Mouse (Mus musculus): ENCODE measurements around the gene Gm6525.

Gm6525 gene

GRCm38 (mm10) chr3:84172406-84172805, 1.5 kb upstream of the Gm6525 start:
- DNase-seq (ENCODE audit: low spot score), result no peak

DNA sequence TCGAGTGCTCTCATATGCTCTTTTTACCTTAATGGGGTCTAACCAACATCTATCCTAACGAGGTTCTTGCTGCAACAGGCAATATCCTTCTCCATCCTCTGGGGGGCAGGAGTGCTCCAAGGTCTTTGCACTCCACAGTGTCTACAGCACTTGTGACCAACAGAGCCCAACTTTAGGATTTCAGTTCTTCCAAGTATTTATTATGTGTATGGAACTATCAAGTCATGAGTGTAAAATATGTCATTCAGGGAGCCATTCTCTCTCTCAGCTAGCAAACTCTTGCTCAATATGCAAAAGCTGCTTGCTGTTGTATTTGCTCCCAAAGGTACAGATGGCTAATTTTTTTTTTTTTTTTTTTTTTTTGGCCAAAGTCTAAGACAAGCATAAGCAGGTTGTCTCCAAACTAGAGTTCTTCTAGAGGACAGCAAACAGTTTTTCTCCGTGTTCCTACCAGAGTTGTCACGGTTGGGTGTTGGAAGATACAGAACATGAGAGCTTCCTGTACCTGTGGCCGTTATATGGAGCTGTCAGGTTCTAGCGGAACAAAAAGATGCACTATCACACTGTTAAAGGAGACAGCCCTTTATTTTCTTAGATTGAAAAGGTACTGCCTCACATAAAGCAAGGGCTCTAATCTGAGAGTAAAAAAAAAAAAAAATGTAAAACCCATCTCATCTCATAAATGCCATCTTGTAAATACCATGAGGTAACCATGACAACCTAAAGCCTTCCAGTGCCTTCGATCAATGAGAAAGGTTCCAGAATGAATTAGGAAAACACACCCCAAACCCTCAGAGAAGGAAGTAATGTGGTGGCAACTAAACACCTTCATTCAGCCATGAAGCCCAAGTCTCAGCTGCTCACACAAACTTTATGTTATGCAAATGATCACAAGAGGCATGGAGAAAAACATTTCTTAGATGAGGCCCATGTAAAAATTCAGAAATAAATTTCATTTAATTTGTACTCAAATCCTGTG, 1.7 kb downstream of the Gm6525 start:
- peak; percentile 81 for DNase-seq (ENCODE audit: low spot score)

- no peak for DNase-seq (ENCODE audit: low spot score)
Measured at GRCm38 (mm10) chr3:84177834-84178233, 3.9 kb downstream of the Gm6525 start.

DNA sequence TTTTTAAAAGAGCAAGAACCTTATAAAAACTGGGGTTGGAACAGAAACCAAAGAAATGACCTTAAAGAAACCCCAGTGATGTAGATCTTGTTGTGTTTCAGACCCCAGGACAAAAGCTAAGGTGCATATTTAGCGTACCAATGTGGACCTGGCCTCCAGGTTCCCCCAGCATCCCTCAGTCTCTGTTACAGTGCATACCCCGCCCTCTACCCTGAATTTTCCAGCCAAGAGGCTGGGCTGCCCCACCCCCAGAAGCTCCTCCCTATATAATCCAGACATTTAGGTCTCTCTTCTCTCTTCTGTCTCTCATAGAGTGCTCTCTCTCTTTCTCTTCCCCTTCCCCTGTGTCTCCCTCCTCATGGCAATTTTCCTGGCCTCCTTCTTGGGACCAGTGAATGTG, 6.4 kb downstream of the Gm6525 start:
- DNase-seq (ENCODE audit: low spot score), result no peak

GRCm38 (mm10) chr3:84181102-84181501, 7.2 kb downstream of the Gm6525 start:
- DNase-seq (ENCODE audit: low spot score), result no peak

DNA sequence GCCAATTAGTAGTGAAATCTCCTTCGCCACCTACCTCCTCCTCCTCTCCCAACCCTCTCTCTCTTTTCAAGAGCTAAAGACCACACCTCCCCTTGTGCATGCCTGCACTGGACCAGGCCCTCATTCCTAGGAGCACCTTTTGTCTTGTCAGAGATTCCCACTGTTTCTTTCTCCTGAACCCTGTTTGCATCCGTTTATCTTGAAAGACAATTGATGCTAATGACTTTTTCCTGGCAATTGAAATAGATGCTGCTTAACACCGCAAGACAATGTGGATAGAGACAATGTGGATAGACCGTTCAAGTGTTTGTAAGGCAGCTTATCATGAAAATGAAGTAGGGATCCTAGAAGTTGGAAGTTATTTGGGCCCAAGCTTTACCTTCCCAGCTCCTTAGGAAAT, 7.8 kb downstream of the Gm6525 start:
- no peak for DNase-seq (ENCODE audit: low spot score)

GRCm38 (mm10) chr3:84189629-84190173, 15.8 kb downstream of the Gm6525 start:
- no peak for DNase-seq (ENCODE audit: low spot score)

DNA sequence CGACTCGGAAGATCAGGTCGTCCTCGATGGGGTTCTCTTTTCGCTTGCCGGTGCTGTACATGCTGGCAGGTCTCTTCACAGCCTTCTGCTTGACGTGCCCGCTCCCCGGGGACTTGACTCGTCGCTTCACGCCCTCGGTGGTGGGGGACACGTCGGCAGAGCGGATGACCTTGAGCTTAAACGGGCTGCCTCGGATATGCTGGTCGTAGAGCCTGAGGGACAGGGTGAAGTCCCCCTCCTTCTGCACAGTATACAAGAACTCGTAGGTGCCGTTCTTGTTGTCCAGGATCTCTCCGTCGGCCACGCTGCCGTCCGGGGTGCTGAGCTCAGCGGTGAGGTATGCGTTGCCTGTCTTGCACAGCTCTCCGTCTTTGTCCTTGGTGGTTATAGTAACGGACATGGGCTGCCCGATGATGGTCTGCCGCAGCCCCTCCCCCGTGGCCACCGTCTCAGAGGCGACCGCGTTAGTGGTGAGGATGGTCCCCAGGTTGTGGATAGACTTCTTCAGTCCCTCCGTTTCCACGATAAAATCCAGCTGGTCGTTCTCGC, 16.7 kb downstream of the Gm6525 start:
- DNase-seq (ENCODE audit: low spot score), result no peak

DNA sequence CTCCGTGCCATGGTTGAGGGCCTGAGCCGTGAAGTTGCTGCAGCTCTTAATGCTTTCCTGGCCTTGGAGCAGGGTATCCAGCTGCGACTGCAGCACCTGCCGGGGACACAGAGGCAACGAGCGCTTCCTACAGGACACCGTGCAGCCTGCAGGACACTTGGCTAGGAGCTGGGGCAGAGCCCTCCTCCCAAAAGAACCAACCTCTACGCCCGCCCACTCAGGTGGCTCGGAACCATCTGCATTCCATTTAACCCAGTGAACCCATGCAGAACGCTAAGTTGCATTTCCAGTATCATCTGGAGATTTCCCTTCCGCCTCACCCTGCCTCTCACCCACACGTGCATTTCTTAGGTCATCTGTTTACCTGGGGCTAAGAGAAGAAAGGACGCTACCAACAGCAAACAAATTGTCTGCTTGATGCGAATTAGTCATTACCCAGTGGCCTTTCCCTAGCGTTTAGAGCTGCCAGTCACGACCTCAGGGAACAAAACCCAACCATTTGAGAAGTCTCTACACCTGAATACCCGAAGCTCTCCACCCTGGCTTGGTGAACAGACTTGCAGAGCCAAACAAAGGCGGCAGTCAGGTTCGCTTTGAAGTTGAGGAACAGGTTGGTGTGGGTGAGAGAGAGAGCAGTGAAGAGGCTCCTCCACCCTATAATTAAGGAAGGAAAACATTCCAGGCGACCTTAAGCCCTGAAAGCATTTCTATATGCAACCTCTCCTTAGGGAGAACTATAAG, 17.4 kb downstream of the Gm6525 start:
- peak; percentile 49 for DNase-seq (ENCODE audit: low spot score)

DNA sequence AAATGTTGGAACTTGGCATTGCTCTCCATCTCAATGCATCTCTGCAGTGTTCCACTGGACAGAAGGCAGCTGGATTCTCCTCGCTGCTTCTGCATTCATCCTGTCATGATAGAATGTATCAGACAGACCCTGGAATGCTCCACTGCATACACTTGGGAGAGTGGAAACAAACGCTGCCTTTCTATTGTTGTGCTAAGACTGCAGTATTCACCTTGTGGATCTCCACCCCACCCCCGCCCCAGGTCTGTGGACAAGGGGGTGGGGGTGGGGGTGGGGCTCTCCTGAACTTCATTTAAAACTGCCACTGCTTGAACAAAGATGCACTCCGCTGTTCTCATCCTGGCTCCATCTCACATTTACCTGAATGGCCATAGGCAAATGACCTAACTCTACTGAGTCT, 20.0 kb downstream of the Gm6525 start:
- DNase-seq (ENCODE audit: low spot score), result no peak

DNA sequence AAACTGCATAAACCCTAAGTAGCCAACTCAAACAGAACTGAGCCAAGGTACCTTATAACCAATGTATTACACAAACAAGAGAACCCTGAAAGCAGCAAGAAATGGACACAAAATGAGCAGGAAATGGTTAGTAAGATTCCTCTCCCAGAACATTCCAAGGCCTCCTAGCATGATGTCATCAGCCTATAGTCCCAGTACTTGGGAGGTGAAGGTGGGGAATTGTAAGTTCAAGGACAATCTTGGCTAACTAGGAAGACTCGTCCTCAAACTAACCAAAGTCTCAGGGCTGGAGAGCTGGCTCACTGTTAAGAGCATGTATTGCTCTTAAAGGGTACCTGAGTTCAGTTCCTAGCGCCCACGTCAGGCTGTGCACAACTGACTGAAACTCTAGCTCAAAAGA, 24.3 kb downstream of the Gm6525 start:
- no peak for DNase-seq (ENCODE audit: low spot score)

- DNase-seq (ENCODE audit: low spot score), result no peak
Measured at GRCm38 (mm10) chr3:84199516-84199915, 25.6 kb downstream of the Gm6525 start.

DNA sequence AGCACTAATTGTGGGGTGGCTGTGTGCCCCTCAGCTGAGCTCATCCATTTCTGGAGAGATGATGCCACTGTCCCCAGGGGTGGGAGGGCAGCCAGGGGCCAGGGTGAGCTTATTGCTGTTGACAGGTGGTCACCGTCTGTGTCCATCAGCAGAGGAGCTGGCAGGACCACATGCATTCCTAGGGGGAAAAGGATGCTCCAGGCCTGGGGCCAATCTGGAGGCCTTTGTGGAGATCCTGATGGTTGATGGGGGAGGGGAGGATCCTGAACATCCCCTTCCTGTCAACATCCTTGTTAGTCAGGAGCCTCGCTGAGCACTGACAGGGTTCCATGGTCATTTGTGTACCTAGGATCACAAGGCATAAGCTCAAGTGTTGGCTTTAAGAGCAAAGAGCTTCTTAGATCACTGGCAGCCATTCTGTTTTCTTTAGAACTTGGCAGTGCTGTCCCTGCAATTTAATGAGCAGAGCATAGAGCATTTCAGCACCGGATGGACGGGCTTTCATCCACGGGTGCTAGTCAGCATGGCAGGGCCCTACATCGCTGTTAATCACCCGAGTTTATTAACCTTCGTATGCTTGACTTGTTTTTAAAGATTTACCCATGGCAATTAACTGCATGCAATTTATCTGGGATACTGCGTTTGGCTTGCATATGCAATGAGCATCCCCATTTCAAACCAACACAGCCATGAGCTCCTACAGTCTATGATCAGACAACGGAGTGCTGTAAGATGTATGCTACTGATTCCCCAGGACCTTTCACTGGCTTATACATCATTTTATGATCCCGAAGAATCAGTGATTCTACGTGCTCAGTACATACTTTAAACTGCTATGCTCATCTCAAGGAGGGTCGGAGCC, 26.9 kb downstream of the Gm6525 start:
- no peak for DNase-seq (ENCODE audit: low spot score)

DNA sequence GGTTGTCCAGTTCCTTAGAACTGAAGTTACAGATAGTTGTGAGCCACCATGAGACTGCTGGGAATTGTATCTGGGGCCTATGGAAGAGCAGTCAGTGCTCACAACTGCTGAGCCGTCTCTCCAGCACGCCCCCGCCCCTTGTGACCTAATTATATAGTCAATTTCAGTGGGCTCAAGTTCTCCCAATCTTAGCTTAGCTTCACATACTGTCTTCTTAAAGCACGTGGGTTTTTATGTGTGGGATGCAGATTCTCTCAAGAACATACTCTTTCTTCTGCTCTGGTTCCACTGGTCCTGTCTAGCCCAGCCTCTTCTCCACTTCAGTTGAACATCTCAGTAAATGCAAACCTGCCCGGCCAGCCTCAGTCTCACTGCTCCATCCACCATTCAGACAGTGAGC, 30.7 kb downstream of the Gm6525 start:
- no peak for DNase-seq (ENCODE audit: low spot score)

DNA sequence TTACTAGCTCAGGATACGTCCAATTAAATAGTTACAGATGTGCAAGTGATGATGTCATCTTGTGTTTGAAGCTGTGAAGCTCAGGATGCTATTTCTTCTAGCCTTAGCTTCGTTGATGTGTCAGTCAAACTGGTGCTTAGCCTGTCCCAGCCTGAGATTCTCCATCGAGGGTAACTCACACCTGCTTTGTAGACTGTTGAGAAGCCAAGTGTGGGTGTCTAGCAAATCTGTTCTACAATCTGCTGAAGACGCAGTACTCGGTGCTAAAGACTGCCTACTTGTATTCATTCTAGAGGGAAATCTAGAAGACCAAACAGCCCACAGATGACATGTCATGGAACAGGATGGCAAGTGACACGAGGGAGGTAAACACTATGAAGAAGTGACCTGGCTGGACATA, 31.7 kb downstream of the Gm6525 start:
- DNase-seq (ENCODE audit: low spot score), result no peak

- no peak for DNase-seq (ENCODE audit: low spot score)
Measured at GRCm38 (mm10) chr3:84206106-84206505, 32.2 kb downstream of the Gm6525 start.

GRCm38 (mm10) chr3:84207366-84207765, 33.5 kb downstream of the Gm6525 start:
- DNase-seq (ENCODE audit: low spot score), result no peak

DNA sequence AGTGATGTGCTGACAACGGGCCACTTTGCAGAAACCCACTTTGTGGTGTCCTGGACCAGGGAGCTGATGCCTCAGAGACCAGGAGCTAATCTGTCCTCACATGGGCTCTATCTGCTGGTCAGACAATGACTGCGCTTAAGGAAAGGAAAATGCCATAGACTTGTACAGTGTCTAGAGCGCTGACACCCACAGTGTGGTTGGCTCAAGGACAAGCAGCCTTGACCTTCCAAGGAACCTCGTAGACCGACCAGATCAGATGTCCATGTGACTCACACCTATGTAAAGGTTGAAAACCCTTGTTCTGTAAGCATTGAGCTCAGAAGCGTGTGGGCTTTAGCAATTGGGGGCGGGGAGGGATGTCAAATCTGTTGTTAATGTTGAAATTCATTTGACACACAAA, 34.6 kb downstream of the Gm6525 start:
- no peak for DNase-seq (ENCODE audit: low spot score)

DNA sequence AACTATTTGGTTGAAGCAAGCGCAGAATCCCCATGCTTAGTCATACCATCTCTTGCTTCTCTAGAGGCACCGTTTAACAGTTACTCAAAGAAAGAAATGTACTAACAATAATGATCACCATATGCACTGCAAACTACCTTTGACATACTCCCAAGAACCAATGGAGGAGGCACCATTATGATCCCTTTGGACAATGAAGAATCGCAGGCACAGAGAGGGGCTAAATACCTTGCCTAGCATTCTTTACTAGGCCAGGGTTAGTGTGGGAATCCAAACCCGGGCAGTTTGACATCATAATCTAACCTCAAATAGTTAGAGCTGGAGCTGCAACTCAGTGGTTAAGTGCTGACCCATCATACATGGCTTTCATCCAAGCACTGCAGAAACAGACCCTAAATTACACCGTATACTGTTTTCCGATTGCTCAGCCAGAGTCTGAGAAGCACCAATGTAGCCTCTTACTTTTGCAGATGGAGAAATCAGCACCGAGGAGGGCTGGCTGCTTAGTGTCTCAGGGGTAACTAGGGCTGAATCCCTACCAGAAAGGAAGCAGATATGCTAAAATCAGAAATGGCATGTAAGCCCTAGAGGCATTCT, 35.1 kb downstream of the Gm6525 start:
- DNase-seq (ENCODE audit: low spot score), result no peak

DNA sequence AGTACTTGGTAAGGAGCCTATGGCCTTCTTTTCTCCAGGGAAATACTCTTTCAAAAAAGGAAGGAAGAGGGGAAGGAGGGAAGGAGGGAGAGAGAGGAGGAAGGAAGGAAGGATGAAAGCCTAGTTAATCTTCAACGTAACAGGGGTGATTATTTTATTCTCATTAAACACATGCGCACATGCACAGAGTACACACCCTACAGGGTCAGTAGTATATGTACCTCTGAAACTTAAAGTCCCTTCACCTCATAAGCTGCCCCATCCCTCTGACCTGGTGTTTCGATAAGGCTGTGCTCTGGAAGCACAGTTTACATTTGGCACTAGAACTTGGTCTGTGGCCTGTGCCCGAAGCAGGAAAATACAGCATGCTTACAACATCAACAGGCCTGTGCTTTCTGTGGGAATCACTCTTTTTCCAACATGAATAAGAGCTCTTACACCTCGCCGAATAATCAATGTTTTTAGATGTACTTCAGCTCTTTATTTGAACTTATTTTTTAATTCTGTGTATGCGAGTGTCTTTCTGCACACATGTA, 37.5 kb downstream of the Gm6525 start:
- DNase-seq (ENCODE audit: low spot score), result no peak

DNA sequence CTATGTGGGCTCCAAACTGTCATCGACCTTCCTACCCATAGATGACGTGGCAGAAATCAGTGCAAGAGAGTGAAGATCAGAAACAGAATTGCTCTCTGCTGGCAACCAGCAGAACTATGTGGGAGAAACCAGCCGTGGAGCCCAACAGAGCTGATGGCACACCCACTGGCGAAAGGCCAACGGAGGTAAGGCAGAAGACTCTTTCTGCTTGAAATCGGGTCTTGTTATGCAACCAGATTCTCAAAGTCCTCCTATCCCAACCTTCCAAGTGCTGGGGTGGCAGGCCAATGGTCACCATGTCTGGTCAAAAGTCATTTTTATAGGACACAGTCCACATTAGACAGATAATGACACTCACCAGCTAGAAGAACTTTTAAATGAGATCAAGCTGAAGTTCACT, 40.6 kb downstream of the Gm6525 start:
- DNase-seq (ENCODE audit: low spot score), result no peak

All from lung, postnatal 25 days (tissue).